Mouse (Mus musculus) granulocyte monocyte progenitor cell, adult 5-6 weeks (primary cell): ENCODE data around the gene Acer3. TPM values are rescaled to one million over a fixed set of nuclear protein-coding genes. Genes with fewer than 3 reads are reported as not detected.

Source experiments
- ATAC-seq: replicated peaks from 2 replicates; pipeline ENCODE4 v1.8.0; 2016; ENCODE audit warnings: mild to moderate bottlenecking, moderate TSS enrichment, inconsistent platforms; ENCODE audit not compliant: poor library complexity, severe bottlenecking
- total RNA-seq, 2 experiments: library from RNA; stranded (forward) in 1 of 2; stranded (reverse) in 1 of 2; fragments of 200-712, 200-1000 nt in 1 of 2; fragments of >200 nt in 1 of 2; fragmentation: Nextera tagmentation in 1 of 2; gene quantifications; 2 replicates each; pipeline ENCODE4 v1.2.3; 2014 to 2017

Gene Acer3
- total RNA-seq (2014; fragmentation: Nextera tagmentation) (42.7 and 49.6 TPM in 2 replicates), total RNA-seq (2017) (42.1 and 48.8 TPM in 2 replicates)

DNA sequence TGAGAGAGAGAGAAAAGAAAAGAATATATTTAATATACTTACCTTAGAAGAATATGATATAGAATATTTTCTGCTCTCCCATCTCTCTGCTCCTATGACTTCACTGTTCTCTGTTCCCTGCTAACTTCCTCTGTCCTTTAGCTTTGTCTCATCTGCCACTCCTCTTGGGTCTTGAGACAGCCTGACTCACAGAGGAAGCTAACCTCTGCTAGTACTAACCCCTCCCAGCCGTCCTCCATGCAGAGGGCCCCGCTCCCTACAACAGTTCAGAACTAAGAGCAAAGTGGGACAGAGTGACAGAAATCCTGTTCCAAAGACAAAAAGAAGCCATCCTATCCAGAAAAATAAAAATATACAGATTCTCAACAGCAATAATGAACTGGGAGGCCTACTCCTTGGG, at the start of gene Acer3:
TSS of gene Acer3 (minus strand) at position 126 of the 400 bp plus-strand sequence.
- peak; percentile 78 for ATAC-seq

GRCm38 (mm10) chr7:98369762-98370369, 48.9 kb upstream of the Acer3 start:
- ATAC-seq, result no peak

GRCm38 (mm10) chr7:98361662-98362061, 40.7 kb upstream of the Acer3 start:
- no peak for ATAC-seq

DNA sequence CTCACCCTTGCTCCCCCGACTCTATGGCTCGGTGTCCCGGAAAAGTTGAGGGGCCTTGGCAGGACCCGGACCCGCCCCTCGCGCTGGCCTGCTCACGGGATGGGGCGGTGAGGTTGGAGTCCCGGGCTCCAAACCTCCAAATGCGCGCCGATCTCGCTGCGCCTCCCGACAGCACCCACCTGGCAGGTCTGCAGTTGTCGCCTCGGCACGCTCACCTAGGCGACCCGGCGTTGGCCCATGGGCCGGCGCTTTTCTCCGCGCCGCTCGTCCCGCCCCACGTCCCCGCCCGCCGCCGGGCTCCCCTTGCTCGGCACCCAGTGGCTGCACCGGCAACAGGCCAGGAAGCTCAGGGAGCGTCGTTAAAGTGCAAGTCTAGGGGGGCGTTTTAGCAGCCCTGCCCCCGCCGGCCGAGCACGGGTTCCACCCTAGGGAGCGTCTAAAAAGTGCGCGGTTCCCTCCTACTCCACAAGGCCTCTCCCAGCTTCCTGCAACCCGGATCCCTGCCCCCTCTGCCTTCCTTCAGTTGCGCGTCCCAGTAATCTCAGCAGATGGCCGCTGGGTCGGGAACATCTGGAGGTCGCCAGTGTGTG, 40.1 kb upstream of the Acer3 start, which contains the start of gene Tsku:
TSS of gene Tsku (minus strand) at position 266 of the 590 bp plus-strand sequence.
- peak; percentile 61 for ATAC-seq

- ATAC-seq, result peak; percentile 11; the same call in 1 of the 2 replicates
Observed at GRCm38 (mm10) chr7:98360621-98360990, 39.6 kb upstream of the Acer3 start.

DNA sequence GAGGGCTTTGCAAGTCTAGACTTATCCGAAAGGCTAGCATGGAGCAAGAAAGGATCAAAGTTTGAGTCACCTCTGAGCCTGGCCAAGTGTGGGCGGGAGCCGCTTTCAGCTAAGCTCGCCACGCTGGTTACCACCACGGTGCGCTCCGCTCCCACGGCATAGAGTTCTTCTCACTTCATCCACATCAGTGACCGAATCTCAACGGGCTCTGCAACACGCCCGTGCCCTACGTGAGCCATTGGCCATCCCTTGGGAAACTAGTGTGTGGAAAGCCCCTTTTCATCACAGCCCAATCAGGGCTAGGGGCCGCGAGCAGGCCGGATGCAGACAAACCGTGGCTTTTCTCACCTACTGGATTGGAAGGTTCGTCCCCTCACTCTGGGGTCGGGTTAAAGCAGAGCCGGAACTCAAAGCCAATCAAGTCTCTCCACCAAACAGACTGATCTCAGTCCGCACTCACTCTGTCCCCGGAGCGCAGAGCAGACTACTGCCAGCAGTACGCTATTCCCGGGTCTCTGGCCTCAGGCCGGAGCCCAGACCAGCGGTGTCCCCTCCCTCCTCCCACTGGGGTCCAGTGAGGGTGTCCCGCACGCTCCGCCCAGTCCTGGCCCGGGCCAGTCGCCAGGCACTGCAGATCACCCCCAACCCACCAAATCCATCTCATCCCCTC, 39.1 kb upstream of the Acer3 start:
- ATAC-seq, result peak; percentile 41

GRCm38 (mm10) chr7:98358016-98358415, 37.0 kb upstream of the Acer3 start:
- no peak for ATAC-seq

DNA sequence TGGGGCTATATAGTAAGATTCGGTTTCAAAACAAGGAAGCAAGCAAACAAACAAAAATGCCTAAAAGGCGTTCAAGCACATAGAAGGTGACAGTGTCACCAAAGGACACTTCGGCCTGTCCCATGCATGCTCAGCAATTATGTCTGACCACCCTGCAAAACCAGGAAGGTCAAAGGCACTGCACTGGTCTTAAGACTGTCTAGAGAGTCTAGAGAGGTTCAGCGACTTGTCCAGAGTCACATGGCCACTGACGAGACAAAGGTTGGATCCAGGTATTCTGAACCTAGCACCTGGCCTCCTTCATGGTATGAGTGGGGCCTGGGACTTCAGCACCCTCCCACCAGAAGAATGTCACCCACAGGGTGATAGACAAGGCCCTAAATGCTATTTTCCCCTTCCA, 36.3 kb upstream of the Acer3 start:
- ATAC-seq, result no peak

DNA sequence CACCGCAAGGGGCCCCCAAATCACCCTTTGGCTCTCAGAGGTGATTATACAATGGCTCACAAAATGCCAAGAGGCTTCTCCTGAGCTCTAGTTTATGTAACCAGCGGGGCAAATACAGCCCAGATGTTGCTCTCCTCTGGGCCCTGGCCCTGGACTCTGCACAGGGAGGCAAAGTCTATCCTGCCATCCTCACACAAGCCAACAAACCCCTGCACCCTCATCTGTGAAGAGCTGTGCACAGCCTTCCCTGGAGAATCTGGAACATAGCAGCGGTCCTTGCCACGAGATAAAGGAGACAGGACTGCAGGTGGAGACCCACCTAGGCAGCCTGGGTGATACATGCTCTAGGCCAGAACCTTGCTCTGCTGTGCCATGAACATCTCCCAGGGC, 33.9 kb upstream of the Acer3 start:
- no peak for ATAC-seq

DNA sequence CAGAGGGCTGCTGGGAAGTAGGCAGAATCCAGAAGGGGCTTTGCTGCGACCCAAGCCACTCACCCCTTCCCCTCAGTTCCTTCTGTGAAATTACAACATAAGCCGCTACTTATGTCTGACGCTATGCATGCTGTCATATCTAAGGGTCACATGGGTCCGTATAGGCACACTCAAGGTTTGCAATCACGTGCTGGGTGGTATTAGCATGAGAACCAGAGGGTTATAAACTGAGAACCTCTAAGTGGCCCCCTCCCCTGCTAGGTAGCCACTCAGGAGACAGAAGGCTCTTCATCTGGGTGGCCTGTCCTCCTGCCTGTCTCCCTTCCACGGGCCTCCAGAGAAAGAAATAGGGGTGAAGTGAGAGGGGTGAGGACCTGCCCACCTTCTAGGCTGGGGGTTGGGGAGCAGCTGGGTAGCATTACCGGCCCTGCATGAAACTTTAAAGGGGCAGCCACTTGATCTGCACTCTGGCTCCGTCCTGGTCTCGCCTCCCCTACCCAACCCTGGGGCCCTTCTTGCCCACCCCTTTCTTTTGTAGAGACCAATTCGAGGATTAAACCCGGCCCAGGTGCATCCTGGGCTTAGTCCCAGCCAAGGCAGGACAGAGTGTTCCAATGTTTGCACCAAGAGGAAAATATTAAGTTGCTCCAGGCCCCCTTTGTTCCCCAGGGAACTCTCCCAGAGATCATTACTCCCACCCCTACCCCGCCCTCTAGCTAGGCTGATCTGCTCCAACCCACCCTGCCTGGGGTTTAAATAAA, 33.3 kb upstream of the Acer3 start:
- no peak for ATAC-seq

DNA sequence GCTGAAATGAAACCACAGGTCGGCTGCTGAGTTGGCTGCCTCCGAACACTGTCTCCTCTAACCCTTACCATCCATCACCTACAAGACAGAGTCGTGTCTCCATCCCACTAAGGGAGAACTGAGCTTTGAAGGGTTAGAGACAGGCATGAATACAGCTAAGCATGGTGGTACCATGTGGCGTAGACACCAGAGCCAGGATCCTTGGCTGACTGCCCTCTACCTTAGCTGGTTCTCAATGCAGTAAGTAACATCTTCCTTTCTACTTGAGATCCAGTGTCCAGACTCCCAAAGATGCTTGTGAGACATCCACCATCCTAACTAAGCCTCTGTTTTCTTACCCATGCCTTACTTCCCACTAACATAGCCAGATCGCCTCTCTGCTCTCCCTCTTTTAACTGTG, 32.6 kb upstream of the Acer3 start:
- ATAC-seq, result no peak

DNA sequence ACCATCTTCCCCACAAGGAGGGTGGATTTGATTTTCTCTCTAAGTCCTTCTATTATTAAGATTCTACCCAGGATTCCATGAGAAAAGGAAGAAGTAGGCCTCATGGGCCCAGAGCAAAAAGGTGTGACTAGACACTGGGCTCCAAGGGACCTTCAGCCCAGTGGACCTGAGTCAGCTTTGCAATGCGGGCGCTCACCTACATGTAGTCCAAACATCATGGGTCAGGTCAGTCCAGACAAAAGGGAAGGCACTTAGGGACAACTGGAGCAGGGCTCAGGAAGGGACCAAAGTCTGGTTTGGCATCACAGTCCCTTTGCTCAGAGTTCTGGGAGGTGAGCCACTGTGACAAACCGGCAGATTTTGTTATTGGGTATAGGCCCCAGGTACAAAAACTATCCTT, 30.5 kb upstream of the Acer3 start:
- ATAC-seq, result no peak

DNA sequence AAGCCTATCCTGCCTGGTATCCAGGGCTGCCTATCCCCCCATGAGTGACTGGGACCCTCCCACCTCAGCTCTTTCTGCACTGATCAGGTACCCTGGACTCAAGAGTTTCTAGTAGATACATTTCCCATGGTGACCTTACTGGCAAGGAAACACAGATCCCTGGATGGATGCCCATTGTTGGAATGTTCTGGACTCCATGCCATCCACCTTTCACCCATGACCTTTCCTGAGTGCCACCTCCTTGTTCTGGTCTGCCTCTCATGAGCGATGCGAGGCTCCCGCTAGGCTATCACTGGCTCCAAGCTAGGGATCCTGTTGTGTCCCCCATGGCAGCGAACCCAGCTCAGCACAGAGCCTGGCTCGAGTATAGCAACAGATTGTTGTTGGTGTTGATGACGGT, 28.8 kb upstream of the Acer3 start:
- ATAC-seq, result no peak

GRCm38 (mm10) chr7:98349096-98349495, 28.1 kb upstream of the Acer3 start:
- ATAC-seq, result peak; percentile 77

- ATAC-seq, result peak; percentile 63
Observed at GRCm38 (mm10) chr7:98348043-98348442, 27.0 kb upstream of the Acer3 start.

GRCm38 (mm10) chr7:98347471-98347870, 26.5 kb upstream of the Acer3 start:
- no peak for ATAC-seq

- no peak for ATAC-seq
Observed at GRCm38 (mm10) chr7:98345036-98345435, 24.0 kb upstream of the Acer3 start.

DNA sequence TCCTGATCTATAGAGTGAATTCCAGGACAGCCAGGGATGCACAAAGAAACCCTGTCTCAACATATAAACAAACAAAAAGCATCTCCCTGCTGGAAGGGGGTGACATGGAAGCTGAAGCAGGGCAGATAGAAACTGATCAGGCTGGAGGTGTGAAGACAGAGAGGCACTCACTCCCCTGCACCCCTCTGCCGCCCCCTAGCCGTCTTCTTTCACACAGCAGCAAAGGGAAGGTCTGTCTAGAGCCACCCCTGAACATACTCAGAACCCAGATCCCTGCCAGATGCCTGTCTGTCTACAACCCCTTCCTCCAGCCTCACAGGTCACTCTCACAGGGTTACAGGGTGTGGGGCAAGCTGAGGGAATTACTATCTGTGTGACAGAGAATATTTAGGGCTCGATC, 23.4 kb upstream of the Acer3 start:
- ATAC-seq, result peak; percentile 65

DNA sequence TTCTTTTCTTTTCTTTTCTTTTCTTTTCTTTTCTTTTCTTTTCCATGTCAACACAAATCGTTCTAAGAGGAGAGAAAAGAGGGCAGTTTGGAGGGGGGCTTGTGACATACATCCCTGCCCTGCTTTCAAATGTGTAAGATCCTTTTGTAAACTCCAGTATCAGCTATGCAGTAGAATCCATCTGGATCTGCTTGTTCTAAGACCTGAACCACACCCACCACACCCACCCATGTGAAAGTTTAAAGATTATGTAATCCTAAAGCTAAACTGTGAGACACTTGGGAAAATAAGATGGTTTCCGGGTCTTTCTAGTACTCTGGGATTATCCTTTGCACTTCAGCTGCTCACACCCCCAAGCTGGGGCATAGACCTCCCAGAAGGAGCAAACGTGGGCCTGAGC, 21.2 kb upstream of the Acer3 start:
- ATAC-seq, result no peak

DNA sequence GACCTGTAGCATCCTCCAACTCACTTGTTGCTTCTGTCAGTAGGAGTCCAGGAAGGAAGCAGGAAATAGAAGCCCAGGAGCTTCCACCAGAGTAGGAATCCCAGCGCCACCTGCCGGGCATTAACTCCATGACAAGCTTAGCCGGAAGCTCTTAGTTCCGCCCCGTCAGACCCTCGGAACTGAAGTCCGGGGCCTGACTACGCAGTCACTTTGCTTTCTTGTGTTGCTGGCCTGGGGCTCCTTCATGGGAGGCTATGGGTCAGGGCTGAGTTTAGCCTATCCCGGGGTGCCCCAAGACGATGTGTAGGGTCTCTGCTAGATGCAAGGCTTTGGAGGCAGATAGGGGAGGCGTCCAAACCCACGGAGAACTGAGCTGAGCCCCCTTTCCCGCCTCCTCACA, 20.5 kb upstream of the Acer3 start:
- peak; percentile 83 for ATAC-seq

DNA sequence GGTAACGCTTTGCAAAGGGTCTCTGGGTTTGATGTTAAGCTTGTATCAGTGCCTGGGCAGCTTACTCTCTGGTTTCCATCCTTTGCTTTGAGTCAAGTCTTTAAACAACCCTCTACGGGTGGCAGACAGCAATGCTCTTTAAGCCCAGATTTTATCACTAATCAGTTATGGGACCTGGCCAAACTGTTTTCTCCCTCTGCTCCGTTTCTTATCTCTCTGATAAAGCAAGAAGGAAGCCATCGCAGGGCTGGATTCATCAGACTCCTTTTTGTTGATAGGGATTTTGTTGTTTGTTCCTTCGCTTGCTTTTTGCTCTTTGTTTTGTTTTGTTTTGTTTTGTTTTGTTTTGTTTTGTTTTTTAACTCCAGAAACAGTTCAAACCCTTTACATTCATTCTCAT, 19.3 kb upstream of the Acer3 start:
- no peak for ATAC-seq
